Mouse (Mus musculus): Measurements from ENCODE around the gene Chrnb1.

Chrnb1 gene

GRCm38 (mm10) chr11:69766872-69767624 is 28.7 kb downstream of the Chrnb1 start:
- no peak for DNase-seq

GRCm38 (mm10) chr11:69766126-69766609 is 29.6 kb downstream of the Chrnb1 start:
- DNase-seq = peak; percentile 80

- DNase-seq = peak; percentile 47 to 55
These were observed 30.3 kb downstream of the Chrnb1 start, which contains the start of gene Zbtb4 for GRCm38 (mm10) chr11:69765221-69766125. Gene Zbtb4, plus strand, starts transcription at chr11:69765912.

GRCm38 (mm10) chr11:69763551-69763950 is 32.2 kb downstream of the Chrnb1 start:
- peak; percentile 43 to 48 for DNase-seq

- DNase-seq = no peak
These were observed 33.9 kb downstream of the Chrnb1 start, which contains the start of gene Slc35g3 for GRCm38 (mm10) chr11:69761868-69762267. Gene Slc35g3, minus strand, starts transcription at chr11:69761968.

GRCm38 (mm10) chr11:69760901-69761200 is 34.9 kb downstream of the Chrnb1 start:
- DNase-seq = no peak

GRCm38 (mm10) chr11:69760160-69760900 is 35.4 kb downstream of the Chrnb1 start:
- DNase-seq = no peak

- DNase-seq = peak in 1 of 2 experiments; percentile 61
These were observed 36.6 kb downstream of the Chrnb1 start for GRCm38 (mm10) chr11:69758971-69759721.

GRCm38 (mm10) chr11:69758478-69758970 is 37.2 kb downstream of the Chrnb1 start, which contains the start of gene Polr2a:
Gene Polr2a, minus strand, starts transcription at chr11:69758637.
- peak; percentile 99 for DNase-seq

GRCm38 (mm10) chr11:69758090-69758456 is 37.7 kb downstream of the Chrnb1 start:
- peak; percentile 96 to 97 for DNase-seq

GRCm38 (mm10) chr11:69757303-69758089 is 38.2 kb downstream of the Chrnb1 start:
- peak in 1 of 2 experiments; percentile 12 for DNase-seq

GRCm38 (mm10) chr11:69754701-69755100 is 41.0 kb downstream of the Chrnb1 start:
- DNase-seq = peak; percentile 57 to 67

- peak in 1 of 2 experiments; percentile 14 for DNase-seq
These were observed 41.5 kb downstream of the Chrnb1 start for GRCm38 (mm10) chr11:69754233-69754632.

- no peak for DNase-seq
These were observed 43.1 kb downstream of the Chrnb1 start for GRCm38 (mm10) chr11:69752686-69753085.

GRCm38 (mm10) chr11:69751635-69752034 is 44.1 kb downstream of the Chrnb1 start:
- no peak for DNase-seq
